Mouse (Mus musculus) right cerebral cortex, adult 2 months (tissue): ENCODE measurements around the gene 6430571L13Rik.
"Not testable (repeated sequence)": the region's sequence is repeated elsewhere in the genome, so short reads cannot be mapped to it uniquely, and the experiment has no call there.

Source experiments
- DNase-seq, 2 experiments: peaks; one replicate each; pipeline ENCODE4 v3.0.0; 2021 to 2022; ENCODE audit warnings: low spot score in 2 of 2

Gene 6430571L13Rik

DNA sequence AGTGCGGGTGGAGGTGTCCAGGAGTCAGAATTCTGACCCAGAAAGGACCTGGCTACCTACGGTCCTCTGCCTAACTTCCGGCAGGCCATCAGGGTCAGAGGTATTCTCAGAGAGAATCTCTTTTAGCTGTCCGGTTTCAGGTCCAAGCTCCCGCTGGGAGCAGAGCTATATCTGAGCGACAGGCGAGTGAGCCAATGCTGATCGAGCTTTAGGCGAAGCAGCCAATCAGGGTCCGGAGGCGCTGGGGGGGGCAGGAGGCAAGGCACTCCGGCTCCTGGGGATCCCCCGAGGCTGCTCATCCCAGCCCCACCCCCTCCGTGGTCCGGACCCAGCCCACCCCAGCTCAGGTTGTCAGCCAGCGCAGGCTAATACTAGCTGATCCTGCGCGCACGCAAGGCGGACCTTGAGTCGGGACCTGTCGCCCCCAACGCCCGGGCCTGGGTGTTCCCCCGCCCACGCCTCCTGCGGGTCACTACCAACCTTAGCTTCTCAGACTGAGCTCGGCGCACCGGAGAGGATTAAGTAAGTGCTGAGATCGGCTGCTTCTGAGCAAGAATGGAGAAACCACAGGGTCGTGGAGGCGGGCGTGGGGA, at the start of gene 6430571L13Rik:
TSS of gene 6430571L13Rik (plus strand) at position 336 of the 593 bp plus-strand sequence.
- peak; percentile 93 to 95 for DNase-seq

DNA sequence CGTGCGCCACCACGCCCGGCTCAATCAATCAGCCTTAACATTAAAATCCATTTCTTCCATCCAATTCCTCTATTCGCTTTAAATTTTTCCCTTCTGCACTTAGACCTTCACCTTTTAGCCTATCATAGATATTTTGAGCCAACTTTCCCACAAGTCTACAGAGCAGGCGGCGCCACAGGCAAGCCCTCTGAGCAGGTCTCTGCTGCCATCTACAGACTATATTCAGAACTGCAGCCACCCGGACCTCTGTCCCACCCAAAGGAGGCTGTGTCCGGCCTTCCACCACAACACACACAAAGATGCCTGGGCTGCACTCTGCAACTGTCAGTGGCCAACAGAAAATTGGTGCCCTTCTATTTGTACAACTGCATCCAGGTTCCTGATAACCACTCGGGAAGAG, 49.5 kb upstream of the 6430571L13Rik start:
- peak; percentile 81 to 86 for DNase-seq

DNA sequence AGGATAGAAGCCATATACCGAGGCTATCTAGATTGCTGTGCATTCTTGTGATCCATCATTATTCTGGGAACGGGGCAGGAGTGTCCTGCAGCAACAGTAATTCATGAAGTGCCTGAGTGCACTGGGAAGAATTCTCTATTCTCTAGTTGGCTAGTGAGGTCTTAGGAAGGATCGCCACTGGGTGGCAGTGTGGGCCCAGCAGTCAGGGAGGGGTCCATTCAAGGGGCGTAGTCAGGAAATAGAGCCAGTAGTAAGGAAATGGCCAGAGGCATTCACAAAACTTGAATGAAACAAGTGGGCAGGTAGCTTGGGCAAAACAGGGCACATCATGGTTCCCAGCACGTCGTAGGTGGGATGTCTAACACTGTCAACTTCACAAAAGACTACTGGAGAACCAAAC, 46.2 kb upstream of the 6430571L13Rik start:
- DNase-seq: peak; percentile 79 to 83

DNA sequence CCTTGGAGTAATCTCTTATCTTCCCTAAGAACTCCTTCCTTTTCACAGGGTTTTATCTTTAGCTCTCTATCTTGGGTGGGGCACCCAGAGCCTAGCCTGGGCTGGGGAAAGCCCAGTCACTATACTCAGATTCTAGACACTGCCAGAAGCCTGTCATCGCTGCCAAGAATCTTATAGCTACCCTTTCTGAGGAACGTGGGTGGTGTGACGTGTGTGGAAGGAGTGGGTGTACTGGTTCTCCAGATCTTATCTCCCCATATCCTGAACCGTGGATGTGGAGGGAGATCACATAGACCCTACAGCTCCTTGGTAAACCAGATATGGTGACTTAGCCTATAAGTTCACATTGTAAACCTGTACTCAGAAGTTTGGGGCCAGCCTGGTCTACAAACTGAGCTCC, 44.8 kb upstream of the 6430571L13Rik start:
- DNase-seq: peak; percentile 61 to 74

DNA sequence AAGGTAGTCTGAATTCAATTTTAAA, 44.6 kb upstream of the 6430571L13Rik start, which contains the start of gene Cish:
TSS of gene Cish (plus strand) at position 11 of the 25 bp plus-strand sequence.
- DNase-seq: no peak

DNA sequence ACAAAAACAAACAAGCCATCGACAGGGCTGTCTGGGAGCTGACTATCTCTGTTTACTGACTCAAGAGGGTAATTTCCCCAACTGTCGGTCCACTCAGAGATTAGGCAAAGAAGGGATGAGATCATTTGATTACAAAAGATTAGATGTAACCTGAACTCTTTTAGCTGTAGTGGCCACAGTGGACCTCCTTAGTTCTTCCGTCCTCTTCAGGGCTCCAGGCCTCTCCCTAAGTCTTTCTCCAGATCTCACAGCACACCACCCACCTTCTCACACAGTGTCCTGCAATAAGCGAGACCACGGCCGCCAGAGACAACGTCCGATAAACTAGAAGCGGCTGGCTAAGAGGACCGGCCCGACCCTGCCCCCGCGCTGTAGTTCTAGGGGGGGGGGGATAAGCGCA, 44.4 kb upstream of the 6430571L13Rik start:
- DNase-seq: no peak

DNA sequence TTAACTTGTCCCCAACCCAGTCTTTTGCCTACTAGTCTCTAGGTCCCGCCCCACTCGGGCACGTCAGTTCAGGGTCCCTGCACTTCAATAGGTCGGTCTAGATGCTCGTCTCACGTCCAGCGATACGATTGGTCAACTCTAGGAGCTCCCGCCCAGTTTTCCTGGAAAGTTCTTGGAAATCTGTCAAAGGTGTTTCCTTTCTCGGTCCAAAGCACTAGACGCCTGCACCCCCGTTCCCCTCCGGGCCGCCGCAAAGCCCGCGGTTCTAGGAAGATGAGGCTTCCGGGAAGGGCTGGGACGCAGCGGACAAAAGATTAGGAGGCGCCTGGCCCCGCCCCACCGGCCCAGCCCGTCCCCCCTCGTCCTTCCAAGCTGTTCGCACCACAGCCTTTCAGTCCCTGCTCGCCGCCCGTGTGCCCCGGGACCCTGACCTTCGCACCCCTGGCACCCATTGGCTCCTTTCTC, 43.9 kb upstream of the 6430571L13Rik start:
- peak; percentile 95 to 97 for DNase-seq

DNA sequence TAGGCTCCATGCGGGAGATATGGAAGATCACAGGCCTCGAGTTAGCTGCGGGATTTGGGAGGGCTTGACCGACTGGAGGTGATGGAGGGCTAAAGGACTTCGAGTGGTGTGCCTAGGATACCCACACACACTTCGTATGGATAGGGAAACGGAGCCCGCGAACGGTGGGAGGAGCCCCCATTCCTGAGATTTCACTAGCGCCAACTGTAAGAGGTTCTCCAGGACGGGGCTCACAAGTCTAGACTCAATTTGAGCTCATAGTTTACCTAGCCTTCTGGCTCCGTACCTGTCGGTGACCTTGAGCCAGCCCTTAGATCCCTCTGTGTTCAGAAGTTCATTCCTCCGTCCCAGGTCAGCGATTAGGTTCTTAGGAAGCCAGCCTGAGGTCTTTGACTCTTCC, 43.3 kb upstream of the 6430571L13Rik start:
- DNase-seq: peak in 1 of 2 experiments; percentile 23

DNA sequence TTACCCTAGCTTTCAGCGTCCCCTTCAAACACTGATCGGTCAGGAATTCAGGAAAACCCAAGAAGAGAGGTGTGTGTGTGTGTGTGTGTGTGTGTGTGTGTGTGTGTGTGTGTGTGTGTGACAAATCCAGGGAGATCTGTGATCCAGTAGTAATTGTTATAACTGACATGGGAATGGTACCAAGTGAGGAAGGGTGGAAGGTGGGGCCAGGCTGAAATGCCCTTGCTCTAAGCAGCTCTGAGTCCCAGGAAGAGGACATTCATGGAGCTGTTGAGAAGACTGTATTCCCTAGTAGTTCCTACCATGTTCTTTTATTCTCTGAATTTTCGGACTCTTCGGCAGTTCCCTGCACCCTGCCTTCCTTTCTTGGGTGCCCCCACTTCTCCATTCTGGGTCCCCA, 42.7 kb upstream of the 6430571L13Rik start:
- no peak for DNase-seq

DNA sequence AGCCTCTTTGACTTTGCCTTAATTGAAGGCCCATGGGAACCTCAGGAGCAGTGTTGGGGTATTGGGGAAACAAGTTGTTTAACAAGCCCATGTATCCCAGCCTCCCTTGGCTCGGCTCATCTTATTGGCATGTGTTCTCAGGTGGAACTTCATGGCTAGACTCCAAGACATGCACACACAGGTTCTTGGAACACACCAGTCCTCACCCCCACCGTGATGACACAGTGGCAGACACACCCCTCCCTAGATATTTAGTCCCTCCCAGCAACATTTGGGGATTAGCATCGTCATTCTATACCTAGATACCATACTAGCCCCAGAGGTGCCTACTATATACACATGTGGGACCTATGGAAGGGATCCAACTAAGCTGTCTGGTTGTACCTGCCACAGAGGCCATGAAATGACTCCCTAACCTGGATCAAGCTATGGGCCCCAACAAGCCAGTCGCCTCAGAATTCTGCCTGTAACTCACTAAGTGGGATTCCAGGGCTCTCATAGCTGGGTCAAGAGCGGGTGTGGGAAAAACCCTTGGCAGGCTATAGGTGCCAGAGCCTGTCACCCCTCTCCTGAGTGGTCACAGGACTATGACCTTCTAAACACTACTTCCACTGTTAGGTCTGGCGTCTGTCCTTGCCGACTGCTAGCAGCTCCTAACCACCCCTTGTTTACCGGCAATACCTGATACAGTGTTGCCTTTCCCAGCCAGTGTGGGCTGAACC, 42.2 kb upstream of the 6430571L13Rik start:
- DNase-seq: no peak

DNA sequence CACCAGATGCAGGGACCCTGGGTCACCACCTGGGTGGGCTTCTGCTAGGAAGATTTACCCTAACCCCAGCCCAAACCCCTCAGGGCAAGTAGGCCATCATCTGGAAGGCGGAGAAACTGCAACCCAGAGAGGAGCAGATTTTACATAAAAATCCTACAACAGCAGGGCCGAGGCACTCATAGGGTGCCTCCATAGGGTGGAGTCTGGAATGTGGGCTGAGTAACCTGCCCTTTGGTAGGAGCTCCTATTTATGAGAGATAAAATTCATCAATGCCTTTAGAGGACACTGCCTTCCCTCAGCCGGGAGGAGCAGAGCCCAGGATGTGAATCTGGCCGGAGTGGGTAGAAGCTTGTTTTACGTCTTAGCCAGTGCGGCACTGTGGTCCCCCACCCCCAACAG, 41.5 kb upstream of the 6430571L13Rik start:
- DNase-seq: no peak

DNA sequence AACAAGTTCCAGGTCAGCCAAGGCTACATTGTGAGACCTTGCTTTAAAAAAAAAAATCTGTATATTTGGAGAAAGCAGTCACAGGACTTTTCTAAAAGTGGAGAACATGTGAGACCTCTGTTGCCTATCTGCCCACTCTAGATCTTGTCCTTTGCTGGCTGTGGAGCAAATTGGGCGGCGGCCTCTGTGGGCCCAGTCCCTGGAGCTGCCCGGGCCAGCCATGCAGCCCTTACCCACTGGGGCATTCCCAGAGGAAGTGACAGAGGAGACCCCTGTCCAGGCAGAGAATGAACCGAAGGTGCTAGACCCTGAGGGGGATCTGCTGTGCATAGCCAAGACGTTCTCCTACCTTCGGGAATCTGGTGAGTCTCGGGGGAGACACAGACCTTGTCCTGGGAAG, 40.6 kb upstream of the 6430571L13Rik start:
- DNase-seq: no peak

DNA sequence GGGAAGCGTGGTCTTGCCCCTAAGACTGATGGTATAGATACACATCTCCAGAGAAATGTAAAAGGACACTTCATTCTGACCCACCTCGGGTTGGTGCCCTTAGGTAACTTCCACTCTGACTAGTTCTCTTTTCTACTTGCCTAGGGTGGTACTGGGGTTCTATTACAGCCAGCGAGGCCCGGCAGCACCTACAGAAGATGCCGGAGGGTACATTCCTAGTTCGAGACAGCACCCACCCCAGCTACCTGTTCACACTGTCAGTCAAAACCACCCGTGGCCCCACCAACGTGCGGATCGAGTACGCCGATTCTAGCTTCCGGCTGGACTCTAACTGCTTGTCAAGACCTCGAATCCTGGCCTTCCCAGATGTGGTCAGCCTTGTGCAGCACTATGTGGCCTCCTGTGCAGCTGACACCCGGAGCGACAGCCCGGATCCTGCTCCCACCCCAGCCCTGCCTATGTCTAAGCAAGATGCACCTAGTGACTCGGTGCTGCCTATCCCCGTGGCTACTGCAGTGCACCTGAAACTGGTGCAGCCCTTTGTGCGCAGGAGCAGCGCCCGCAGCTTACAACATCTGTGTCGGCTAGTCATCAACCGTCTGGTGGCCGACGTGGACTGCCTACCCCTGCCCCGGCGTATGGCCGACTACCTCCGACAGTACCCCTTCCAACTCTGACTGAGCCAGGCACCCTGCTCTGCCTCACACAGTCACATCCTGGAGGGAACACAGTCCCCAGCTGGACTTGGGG, 40.0 kb upstream of the 6430571L13Rik start:
- DNase-seq: no peak

DNA sequence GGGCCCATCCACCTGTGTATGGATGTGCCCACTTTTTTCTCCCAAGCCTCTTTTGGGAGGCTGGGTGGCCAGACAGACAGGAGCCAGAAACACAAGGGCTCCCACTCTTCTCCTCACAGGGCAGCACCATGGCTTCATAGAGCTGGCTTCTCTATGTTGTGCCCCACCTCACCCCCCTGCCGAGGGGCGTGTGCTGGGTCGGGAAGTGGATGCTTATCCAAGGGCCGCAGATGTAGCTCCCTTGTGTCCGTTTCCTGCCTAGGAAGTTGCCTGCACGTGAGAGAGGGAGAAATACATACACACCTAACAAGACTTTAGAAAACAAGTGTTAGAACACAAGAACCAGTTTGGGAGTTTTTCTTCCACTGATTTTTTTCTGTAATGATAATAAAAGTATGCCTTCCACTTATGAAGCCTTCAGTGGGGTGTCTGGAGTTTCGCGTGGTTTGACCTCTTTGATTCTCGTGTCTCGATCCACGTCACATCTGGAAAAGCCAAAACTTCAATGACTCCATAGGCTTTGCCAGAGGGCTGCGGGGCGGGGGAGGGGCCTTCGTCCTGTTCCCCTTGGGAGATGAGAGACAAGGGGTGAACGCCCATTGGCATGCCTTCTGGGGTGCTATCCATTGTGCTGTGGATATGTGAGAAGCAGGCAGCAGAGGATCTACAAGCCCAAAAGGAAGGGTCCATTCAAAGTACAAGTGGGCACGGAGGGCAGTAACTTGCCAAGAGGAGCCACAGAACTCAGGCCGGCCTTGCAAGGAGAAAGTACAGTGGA, 38.7 kb upstream of the 6430571L13Rik start:
- no peak for DNase-seq

DNA sequence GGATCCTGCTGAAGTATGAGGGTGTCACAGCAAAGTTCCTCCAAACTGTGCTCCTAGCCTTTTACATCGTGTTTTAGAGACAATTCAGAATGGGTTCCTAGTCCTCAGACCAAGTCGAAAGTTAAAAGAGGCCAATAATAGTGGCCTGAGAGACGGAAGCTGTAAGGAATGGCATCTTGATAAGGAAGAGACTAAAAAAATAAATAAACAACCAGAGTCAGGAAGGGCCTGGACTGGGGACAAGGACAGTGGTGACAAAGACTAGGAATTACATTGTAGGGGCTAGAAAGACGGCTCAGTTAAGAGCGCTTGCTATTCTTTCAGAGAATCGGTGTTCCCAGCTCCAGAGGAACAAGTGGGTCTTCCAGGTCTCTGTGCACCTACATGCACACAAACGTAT, 37.8 kb upstream of the 6430571L13Rik start:
- no peak for DNase-seq

DNA sequence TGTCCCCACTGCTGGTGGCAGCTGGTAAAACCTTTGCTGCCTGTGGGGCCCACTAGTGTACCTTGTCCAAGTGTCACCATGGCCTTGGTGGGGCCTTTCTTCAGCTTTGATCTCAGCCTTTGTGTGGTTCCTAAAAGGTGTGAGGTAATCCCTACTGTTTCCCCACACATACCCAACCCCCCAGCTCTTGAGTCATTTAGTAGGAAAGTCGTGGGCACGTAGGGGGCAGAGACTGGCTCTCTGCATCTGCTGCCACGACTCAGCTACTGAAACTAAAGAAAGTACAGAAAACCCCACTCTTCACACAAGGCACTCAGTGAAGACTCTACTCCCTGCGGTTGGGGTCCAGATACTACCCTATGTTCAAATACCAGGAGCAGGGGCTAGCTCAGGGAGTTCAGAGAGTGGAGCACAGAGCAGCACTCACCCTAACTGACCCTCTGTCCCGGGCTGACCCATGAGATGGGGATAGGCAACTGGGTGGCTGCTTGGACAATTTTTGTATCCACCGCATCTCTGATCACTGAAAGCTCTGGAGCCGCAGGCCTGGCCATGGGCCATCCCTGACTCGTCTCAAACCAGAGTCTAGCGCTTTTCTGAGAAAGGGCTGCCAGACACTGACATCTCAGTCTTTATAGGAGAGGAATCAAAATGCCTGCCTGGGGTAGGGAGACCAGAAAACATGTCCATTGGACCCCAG, 37.1 kb upstream of the 6430571L13Rik start:
- peak in 1 of 2 experiments; percentile 31 for DNase-seq

DNA sequence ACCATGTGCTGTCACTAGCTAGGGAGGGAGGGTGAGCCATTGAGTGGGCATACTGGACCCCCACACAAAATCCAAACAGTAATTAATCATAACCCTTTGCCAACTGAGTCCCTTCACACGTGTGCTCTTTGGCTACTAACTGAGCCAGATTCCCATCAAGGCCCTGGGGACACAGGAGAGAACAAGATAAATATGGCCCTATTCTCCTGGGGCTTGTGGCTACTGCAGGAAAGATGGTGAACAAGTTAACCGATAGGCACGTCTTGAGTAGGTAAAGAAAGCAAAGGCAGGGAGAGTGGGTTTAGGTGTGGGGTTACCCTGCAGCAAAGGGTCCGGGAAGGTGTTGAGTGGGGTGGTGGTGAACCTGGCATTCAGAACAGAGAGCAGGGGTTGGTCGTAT, 36.5 kb upstream of the 6430571L13Rik start:
- no peak for DNase-seq

DNA sequence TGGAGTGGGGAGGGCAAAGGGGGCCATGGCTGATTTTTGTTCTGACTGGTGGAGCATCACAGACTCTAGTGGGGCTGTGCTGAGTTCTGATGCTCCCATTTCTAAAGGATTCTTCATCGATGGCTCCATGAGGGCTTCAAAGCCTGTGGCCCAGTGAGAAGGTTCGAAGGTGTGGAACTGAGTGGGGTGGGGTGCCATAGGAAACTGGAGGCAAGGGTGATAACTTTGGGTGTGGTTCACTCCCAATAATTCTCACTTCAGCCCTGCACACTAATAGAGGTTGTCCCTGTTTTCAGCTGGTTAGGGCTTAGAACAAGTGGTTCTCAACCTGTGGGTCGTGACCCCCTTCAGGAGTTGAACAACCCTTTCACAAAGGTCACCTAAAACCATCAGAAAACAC, 36.0 kb upstream of the 6430571L13Rik start:
- no peak for DNase-seq

DNA sequence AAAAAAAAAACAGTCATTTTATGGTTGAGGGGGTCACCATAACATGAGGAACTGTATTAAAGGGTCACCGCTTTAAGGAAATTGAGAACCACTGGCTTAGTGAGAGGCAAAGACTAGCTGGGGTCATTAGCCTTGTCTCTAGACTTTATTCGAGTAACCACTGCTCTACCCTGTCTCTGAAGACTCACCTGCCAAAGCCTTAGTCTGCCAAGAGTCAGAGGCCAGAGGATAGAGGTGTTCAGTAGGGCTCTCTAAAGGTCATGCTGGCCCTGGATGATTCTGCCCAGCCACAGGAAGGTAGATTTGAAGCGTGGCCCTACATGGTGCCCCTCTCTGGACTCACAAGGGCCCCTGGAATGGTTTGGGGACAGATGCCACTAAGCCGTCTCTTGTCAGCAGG, 35.4 kb upstream of the 6430571L13Rik start:
- DNase-seq: no peak

DNA sequence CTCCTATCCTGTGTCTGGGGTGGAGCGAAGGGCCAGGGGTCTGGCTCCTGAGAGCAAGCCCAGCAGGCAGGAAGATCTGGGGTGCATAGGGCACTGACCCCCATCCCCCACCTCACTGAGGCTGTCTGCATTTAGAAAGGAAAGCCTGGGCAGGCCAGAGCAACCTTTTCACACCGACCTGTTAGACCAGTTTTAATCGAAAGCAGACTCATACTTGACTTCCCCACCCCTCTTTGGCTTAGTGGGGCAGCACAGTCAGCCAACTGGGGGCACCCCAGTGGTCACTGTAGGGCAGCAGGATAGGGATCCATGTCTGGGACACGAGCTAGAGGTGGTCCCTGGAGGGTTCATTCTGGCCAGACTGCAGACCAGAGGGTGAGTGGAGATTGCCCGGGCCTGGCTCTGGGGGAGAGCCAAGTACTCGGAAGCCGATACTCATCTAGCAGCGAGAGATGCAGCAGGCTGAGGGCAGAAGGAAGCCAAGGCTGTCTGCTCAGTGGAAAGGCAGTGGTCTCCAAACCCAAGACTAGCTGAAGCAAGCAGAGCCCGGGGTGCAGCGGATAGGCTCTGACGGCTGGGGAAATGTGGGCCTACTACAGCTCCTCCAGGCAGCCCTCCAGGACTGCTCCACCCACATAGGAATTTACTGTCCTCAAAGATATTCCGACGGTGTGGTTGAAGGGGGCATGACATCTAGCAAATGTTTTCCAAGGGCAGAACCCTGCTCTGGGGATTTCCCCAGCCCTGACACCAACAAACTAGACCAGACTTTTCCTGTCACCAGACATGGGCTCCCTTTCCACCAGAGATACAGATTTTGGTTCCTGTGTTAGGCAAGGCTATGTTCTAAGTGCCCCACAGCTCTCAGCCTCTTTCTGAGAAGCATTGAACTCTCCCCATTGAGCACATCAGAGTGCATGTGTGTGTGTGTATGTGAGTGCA, 34.5 kb upstream of the 6430571L13Rik start:
- DNase-seq: no peak

DNA sequence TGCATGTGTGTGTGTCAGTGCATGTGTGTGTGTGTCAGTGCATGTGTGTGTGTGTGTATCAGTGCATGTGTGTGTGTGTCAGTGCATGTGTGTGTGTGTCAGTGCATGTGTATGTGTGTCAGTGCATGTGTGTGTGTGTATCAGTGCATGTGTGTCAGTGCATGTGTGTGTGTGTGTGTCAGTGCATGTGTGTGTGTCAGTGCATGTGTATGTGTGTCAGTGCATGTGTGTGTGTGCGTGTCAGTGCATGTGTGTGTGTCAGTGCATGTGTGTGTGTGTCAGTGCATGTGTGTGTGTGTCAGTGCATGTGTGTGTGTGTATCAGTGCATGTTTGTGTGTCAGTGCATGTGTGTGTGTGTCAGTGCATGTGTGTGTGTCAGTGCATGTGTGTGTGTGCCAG, 33.7 kb upstream of the 6430571L13Rik start:
- not testable (repeated sequence) for DNase-seq
